Mouse (Mus musculus) limb, embryonic 15.5 days (tissue): ENCODE results near the gene Fam183b. TPM values are rescaled to one million over a fixed set of nuclear protein-coding genes. Genes with fewer than 3 reads are reported as not detected.

ENCODE experiments used
- ATAC-seq: fragments of 200-750 bp; cut with Nextera tagmentation; 2 replicates; pipeline ENCODE4 v1.8.0; 2017; ENCODE audit warnings: low read depth, moderate TSS enrichment; ENCODE audit not compliant: insufficient number of reproducible peaks, low FRiP score, low TSS enrichment
- H3K27ac ChIP-seq: fragments of 300-500 bp; sonication (generic); 2 replicates; pipeline ENCODE4 v1.5.1; 2015; ENCODE audit warnings: moderate library complexity, mild to moderate bottlenecking, inconsistent platforms
- H3K27me3 ChIP-seq: fragments of 300-500 bp; sonication (generic); 2 replicates; pipeline ENCODE4 v1.6.1; 2015; ENCODE audit warnings: inconsistent platforms
- H3K36me3 ChIP-seq: fragments of 300-500 bp; sonication (generic); 2 replicates; pipeline ENCODE4 v1.6.1; 2015; ENCODE audit warnings: inconsistent platforms
- H3K4me1 ChIP-seq: fragments of 300-500 bp; sonication (generic); 2 replicates; pipeline ENCODE4 v1.6.1; 2015; ENCODE audit warnings: inconsistent platforms
- H3K4me2 ChIP-seq: fragments of 300-500 bp; sonication (generic); 2 replicates; pipeline ENCODE4 v1.6.1; 2015; ENCODE audit warnings: mild to moderate bottlenecking, inconsistent platforms
- H3K4me3 ChIP-seq: fragments of 300-500 bp; sonication (generic); 2 replicates; pipeline ENCODE4 v1.5.1; 2015; ENCODE audit warnings: mild to moderate bottlenecking, inconsistent platforms
- H3K9ac ChIP-seq: fragments of 300-500 bp; sonication (generic); 2 replicates; pipeline ENCODE4 v1.6.1; 2015; ENCODE audit warnings: inconsistent platforms
- H3K9me3 ChIP-seq: fragments of 300-500 bp; sonication (generic); 2 replicates; pipeline ENCODE4 v1.6.1; 2016; ENCODE audit warnings: inconsistent platforms
- WGBS: fragments of 180-500 bp; shearing (Covaris S2); methylation state at CpG from one replicate; pipeline ENCODE4 v1.1.7; 2015; 5-methylcytosine and 5-hydroxymethylcytosine counted together
- polyA plus RNA-seq: library from polyadenylated mRNA; unstranded; fragments of >200 nt; fragmentation: Nextera tagmentation; extraction: Ambion mirVana; gene quantifications from 2 replicates; pipeline ENCODE4 v1.2.1, GENCODE M21; 2015

The Fam183b gene
- polyA plus RNA-seq, 1 experiment from 2014 or later: not detected

GRCm38 (mm10) chr11:58803871-58804270 is 2.1 kb upstream of the Fam183b start:
- no peak overlapping the region for H3K4me2 ChIP-seq
- WGBS: 62% methylated on average over 4 of the region's 4 CpGs
- H3K27ac ChIP-seq: no peak overlapping the region
- no peaks in the 10 kb centered on the region for H3K27me3 ChIP-seq
- H3K4me3 ChIP-seq: no peak overlapping the region
- no peaks in the 10 kb centered on the region for H3K9me3 ChIP-seq
- no peaks in the 10 kb centered on the region for H3K36me3 ChIP-seq
- no peaks in the 10 kb centered on the region for H3K4me1 ChIP-seq
- ATAC-seq: no peak
- H3K9ac ChIP-seq: no peak overlapping the region

- no peak overlapping the region for H3K4me3 ChIP-seq
- no peak overlapping the region for H3K4me2 ChIP-seq
- no peaks in the 10 kb centered on the region for H3K4me1 ChIP-seq
- H3K36me3 ChIP-seq: no peaks in the 10 kb centered on the region
- H3K9me3 ChIP-seq: no peaks in the 10 kb centered on the region
- WGBS: 78% methylated on average over 5 of the region's 5 CpGs
- no peaks in the 10 kb centered on the region for H3K27me3 ChIP-seq
- ATAC-seq: no peak
- H3K9ac ChIP-seq: no peak overlapping the region
- H3K27ac ChIP-seq: no peak overlapping the region
These were observed 2.0 kb downstream of the Fam183b start for GRCm38 (mm10) chr11:58799747-58800146.

DNA sequence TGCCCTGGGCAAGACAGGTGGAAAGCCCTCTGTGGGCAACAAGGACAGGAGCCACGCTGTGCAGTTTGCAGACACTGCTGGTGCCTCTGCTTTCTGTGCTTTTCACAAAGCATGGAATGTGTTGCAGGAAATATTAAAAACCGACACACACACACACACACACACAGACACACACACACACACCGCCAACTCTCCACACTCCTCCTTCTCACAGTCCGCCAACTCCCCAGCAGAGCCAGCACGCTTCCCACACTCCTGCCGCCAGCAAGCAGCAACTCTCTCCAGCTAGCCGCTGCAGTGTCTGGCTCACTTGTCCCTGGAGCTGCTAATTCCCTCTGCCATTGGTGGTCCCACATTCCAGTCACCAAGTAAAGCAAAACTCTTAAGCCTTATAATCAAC is 4.9 kb downstream of the Fam183b start:
- WGBS: 72% methylated on average over 7 of the region's 7 CpGs
- H3K4me3 ChIP-seq: no peak overlapping the region
- no peaks in the 10 kb centered on the region for H3K36me3 ChIP-seq
- no peak overlapping the region for H3K9ac ChIP-seq
- H3K27me3 ChIP-seq: no peaks in the 10 kb centered on the region
- ATAC-seq: no peak
- no peak overlapping the region for H3K27ac ChIP-seq
- no peaks in the 10 kb centered on the region for H3K4me1 ChIP-seq
- no peaks in the 10 kb centered on the region for H3K9me3 ChIP-seq
- H3K4me2 ChIP-seq: no peak overlapping the region

GRCm38 (mm10) chr11:58795856-58796255 is 5.9 kb downstream of the Fam183b start:
- ATAC-seq: no peak
- Histone ChIP-seq H3K27ac (no peak overlapping the region), H3K27me3 (no peaks in the 10 kb centered on the region), H3K9ac (no peak overlapping the region), H3K9me3 (no peaks in the 10 kb centered on the region), H3K36me3 (no peaks in the 10 kb centered on the region), H3K4me1 (no peaks in the 10 kb centered on the region), H3K4me2 (no peak overlapping the region), H3K4me3 (no peak overlapping the region)
- WGBS: 85% methylated on average over 2 of the region's 2 CpGs

DNA sequence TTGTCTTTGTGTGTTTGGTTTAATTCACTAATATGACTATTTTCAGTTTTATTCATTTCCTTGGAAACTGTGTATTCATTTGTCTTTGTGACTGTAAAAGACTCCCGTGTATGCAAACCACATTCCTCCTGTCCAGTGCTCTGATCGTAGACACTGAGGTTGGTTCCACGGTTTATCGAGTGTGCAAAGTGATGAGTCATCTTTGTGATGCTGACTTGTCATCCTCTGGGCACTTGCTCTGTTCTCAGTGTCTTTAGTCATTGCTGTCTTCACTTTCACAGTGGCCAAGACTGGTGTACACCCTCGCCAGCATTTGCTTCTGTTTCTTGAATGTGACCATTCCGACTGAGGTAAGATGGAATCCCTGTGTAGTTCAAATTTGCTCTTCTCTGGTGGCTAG is 11.1 kb downstream of the Fam183b start:
- H3K36me3 ChIP-seq: no peaks in the 10 kb centered on the region
- H3K4me2 ChIP-seq: no peak overlapping the region
- no peak overlapping the region for H3K27ac ChIP-seq
- 83% methylated on average over 6 of the region's 6 CpGs for WGBS
- no peak overlapping the region for H3K4me3 ChIP-seq
- no peak for ATAC-seq
- H3K27me3 ChIP-seq: no peaks in the 10 kb centered on the region; the same call in 1 of the 2 replicates
- no peaks in the 10 kb centered on the region for H3K4me1 ChIP-seq
- H3K9ac ChIP-seq: no peak overlapping the region
- H3K9me3 ChIP-seq: no peaks in the 10 kb centered on the region

- Histone ChIP-seq H3K27me3 (no peaks in the 10 kb centered on the region; the same call in 1 of the 2 replicates), H3K9ac (no peak overlapping the region), H3K36me3 (no peaks in the 10 kb centered on the region), H3K27ac (no peak overlapping the region), H3K4me3 (no peak overlapping the region), H3K4me2 (no peak overlapping the region), H3K9me3 (no peaks in the 10 kb centered on the region), H3K4me1 (no peaks in the 10 kb centered on the region)
- 57% methylated on average over 2 of the region's 2 CpGs for WGBS
- ATAC-seq: no peak
These were observed 11.7 kb downstream of the Fam183b start for GRCm38 (mm10) chr11:58790053-58790452.

GRCm38 (mm10) chr11:58789532-58789931 is 12.2 kb downstream of the Fam183b start:
- Histone ChIP-seq H3K36me3 (no peaks in the 10 kb centered on the region), H3K9ac (no peak overlapping the region), H3K27me3 (no peaks in the 10 kb centered on the region; the same call in 1 of the 2 replicates), H3K9me3 (no peaks in the 10 kb centered on the region), H3K27ac (no peak overlapping the region), H3K4me3 (no peak overlapping the region), H3K4me2 (no peak overlapping the region), H3K4me1 (no peaks in the 10 kb centered on the region)
- 27% methylated on average over 3 of the region's 3 CpGs for WGBS
- no peak for ATAC-seq

GRCm38 (mm10) chr11:58788346-58788745 is 13.4 kb downstream of the Fam183b start:
- Histone ChIP-seq H3K4me3 (no peak overlapping the region), H3K27ac (no peak overlapping the region), H3K4me2 (no peak overlapping the region), H3K9me3 (no peaks in the 10 kb centered on the region), H3K27me3 (no peaks in the 10 kb centered on the region; the same call in 1 of the 2 replicates), H3K36me3 (no peaks in the 10 kb centered on the region), H3K4me1 (no peaks in the 10 kb centered on the region), H3K9ac (no peak overlapping the region)
- no peak for ATAC-seq
- WGBS: 81% methylated on average over 8 of the region's 8 CpGs

GRCm38 (mm10) chr11:58787651-58788050 is 14.1 kb downstream of the Fam183b start:
- Histone ChIP-seq H3K9ac (no peak overlapping the region), H3K36me3 (no peaks in the 10 kb centered on the region), H3K4me2 (no peak overlapping the region), H3K4me3 (no peak overlapping the region), H3K27me3 (no peaks in the 10 kb centered on the region; the same call in 1 of the 2 replicates), H3K4me1 (no peaks in the 10 kb centered on the region), H3K27ac (no peak overlapping the region), H3K9me3 (no peaks in the 10 kb centered on the region)
- WGBS: 82% methylated on average over 10 of the region's 10 CpGs
- no peak for ATAC-seq

DNA sequence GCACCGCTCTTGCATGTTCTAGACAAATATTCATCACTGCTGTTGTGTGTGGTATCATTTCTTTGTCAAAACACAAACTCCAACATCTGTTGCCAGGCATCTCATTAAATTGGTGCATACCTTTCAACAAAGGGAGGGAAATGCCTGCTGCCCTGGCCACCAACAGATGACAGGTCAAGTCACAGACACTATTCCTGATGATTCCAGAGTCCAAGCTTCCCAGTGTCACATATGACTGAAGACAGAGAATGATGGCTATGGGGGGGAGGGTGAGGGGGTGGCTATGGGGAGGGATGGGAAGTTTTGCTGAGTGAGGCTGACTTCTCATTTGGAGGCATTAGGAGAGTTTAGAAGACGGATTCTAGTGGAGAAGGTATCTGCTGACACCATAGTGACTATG is 17.6 kb downstream of the Fam183b start:
- no peak overlapping the region for H3K27ac ChIP-seq
- no peaks in the 10 kb centered on the region for H3K9me3 ChIP-seq
- no peak for ATAC-seq
- no peak overlapping the region for H3K9ac ChIP-seq
- no peak overlapping the region for H3K4me3 ChIP-seq
- H3K4me2 ChIP-seq: no peak overlapping the region
- 81% methylated on average over 2 of the region's 2 CpGs for WGBS
- H3K27me3 ChIP-seq: no peaks in the 10 kb centered on the region; the same call in 1 of the 2 replicates
- no peaks in the 10 kb centered on the region for H3K36me3 ChIP-seq
- no peaks in the 10 kb centered on the region for H3K4me1 ChIP-seq

- Histone ChIP-seq H3K27ac (no peak within 1 kb of the TSS), H3K4me2 (no peak within 1 kb of the TSS), H3K4me3 (no peak within 1 kb of the TSS), H3K9ac (no peak within 1 kb of the TSS), H3K9me3 (no peaks in the 10 kb centered on the region), H3K27me3 (no peaks in the 10 kb centered on the region; the same call in 1 of the 2 replicates), H3K36me3 (no peaks in the 10 kb centered on the region), H3K4me1 (no peaks in the 10 kb centered on the region)
- no peak for ATAC-seq
- 76% methylated on average over 6 of the region's 6 CpGs for WGBS
These were observed 19.2 kb downstream of the Fam183b start, which contains the start of gene Olfr314 for GRCm38 (mm10) chr11:58782480-58783089. TSS of gene Olfr314 (plus strand) at chr11:58782952.

DNA sequence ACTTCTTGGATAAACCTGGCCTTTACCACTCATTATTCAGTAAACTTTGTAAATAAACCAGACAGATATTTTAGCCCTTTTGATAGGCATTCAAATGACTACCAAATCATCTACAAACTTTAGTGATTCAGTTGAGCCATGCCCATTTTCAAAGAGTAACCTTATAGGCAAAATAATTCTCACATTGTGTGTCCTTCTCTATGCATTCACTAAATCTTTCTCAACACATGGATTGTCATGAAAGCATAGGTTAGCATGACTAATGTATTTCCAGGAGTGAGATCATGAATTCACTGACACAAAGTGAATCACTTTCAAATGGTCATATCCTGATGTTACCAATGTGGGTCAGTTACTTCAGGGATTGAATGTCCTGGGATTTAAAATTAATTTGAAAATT is 28.9 kb downstream of the Fam183b start, which contains the start of gene Olfr315:
Olfr315 (plus strand) TSS at position 301 of the 400 bp plus-strand sequence.
- Histone ChIP-seq H3K4me3 (no peak within 1 kb of the TSS), H3K36me3 (no peaks in the 10 kb centered on the region), H3K4me1 (no peaks in the 10 kb centered on the region), H3K27me3 (no peaks in the 10 kb centered on the region), H3K27ac (no peak within 1 kb of the TSS), H3K4me2 (no peak within 1 kb of the TSS), H3K9ac (no peak within 1 kb of the TSS), H3K9me3 (no peaks in the 10 kb centered on the region)
- no peak for ATAC-seq

- H3K36me3 ChIP-seq: no peaks in the 10 kb centered on the region
- no peaks in the 10 kb centered on the region for H3K27me3 ChIP-seq
- H3K4me3 ChIP-seq: no peak within 1 kb of the TSS
- WGBS: 77% methylated on average over 2 of the region's 2 CpGs
- no peak for ATAC-seq
- H3K9me3 ChIP-seq: no peaks in the 10 kb centered on the region
- H3K4me2 ChIP-seq: no peak within 1 kb of the TSS
- no peak within 1 kb of the TSS for H3K9ac ChIP-seq
- no peaks in the 10 kb centered on the region for H3K4me1 ChIP-seq
- H3K27ac ChIP-seq: no peak within 1 kb of the TSS
These were observed 49.3 kb downstream of the Fam183b start, which contains the start of gene Olfr316 for GRCm38 (mm10) chr11:58752434-58752833. TSS of gene Olfr316 (plus strand) at chr11:58752734.
